Mouse (Mus musculus): ENCODE data around the gene Birc5. TPM values are rescaled to one million over a fixed set of nuclear protein-coding genes. Genes with fewer than 3 reads are reported as not detected.

The Birc5 gene
- total RNA-seq, 2 experiments from 2014 or later: 0.65 to 0.87 TPM

DNA sequence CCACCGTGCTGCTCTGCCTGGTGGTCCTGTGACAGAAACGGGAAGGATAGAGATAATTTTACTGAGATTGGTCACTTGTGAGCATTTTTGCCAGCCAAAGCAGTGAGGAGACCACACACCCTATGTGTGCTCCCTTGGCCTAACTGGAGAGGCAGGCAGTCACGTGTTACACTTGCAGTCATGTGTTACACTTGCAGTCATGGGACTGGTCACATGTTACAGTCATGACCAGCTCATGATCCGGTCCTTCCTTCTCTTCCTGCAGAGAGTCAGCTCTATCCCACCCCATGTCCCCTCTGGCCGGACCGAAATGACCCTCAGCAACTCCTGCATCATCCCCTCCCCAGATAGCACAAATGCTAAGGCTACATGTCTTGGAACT is 31.9 kb downstream of the Birc5 start:
- no peak for DNase-seq (ENCODE audit: low spot score in 2 of 2)

GRCm38 (mm10) chr11:117881787-117882186 is 32.7 kb downstream of the Birc5 start:
- no peak for DNase-seq (ENCODE audit: low spot score in 2 of 2)

GRCm38 (mm10) chr11:117882208-117882607 is 33.2 kb downstream of the Birc5 start:
- DNase-seq (ENCODE audit: low spot score in 2 of 2): no peak

- no peak for DNase-seq (ENCODE audit: low spot score in 2 of 2)
Measured at GRCm38 (mm10) chr11:117886000-117886399, 36.9 kb downstream of the Birc5 start.

DNA sequence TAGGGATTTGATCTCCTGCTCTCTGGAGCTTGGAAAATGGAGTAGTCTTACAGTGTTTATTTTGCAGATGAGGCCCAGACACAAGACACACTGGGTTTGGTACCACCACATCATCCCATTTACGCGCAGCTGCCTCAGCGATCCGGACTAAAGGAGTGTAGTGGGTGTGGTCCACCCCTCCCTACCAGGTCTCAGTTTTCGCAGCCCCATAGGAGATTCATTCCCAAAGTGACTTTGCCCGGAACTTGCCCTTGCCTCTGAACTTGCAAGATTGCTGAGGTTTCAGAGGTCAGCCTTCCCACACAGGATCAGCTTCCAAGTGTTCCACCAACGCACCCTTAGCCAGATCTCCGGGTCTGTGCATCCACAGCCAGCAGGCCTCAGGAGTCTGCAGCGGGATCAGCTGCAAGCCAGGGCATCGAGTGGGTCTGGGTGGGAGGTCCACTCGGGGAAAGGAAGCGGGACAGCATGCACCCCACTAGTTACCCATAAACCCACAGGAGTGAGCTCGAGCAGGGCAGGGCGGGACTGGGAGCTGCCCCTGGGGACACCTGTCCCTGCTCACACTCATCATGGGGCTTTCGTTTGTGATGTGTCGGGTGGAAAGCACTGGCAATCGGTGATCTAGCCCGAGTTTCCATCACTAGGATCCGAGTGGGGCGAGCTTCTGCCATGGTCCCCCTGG is 39.3 kb downstream of the Birc5 start:
- DNase-seq (ENCODE audit: low spot score in 2 of 2): no peak

GRCm38 (mm10) chr11:117888853-117889822 is 40.1 kb downstream of the Birc5 start:
- DNase-seq (ENCODE audit: low spot score in 2 of 2): no peak

DNA sequence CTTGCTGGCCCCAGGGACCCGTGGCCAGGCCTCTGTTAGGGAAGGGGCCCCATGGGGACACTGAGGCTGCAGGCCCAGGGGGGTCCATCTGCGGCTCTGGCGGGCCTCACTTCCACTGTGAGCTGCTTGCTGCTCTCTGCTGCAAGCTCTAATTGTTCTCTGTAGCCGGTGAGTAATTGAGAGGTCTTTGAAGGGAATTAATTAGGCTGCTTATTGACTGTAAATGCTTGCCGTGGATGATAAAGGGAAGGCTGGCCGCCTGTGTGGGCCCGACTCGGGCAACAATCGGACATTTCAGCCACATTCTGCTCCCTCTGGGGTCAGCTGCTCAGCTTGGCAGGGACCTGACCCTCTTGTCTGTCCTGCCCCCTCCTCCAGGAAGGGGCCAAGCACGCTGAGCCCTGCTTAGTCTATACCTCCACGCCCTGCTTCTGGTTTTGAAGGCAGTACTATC is 40.9 kb downstream of the Birc5 start:
- DNase-seq (ENCODE audit: low spot score in 2 of 2): no peak

GRCm38 (mm10) chr11:117890519-117891282 is 41.6 kb downstream of the Birc5 start:
- DNase-seq (ENCODE audit: low spot score in 2 of 2): no peak

DNA sequence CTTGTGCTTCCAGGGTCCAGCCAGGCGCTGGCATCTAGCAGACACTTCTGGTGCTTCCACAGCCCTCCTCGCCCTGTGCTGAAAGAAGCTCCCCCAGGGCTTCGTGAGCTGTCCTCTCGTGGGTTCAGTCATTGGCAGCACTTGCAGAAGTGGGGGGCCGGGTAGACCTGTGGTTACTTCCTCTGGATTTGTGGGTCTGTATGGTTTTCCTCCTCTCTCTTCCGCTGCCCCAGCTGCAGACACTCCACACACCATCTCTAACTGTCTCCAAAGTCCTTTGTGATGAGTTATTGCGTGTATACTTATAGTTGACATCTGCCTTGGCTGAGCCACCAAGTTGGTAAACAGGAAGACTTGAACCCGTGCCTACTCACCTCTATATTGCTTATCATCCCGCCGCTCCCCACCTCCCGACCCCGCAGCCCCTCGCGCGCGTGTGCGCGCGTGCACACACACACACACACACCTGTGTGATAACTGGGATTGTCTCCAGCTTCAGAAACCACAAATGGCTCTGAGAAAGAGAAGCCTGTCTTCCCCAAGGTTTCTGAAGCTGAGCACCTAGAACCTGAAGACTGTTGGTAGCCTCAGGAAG is 42.6 kb downstream of the Birc5 start:
- DNase-seq (ENCODE audit: low spot score in 2 of 2): no peak

GRCm38 (mm10) chr11:117892199-117892598 is 43.1 kb downstream of the Birc5 start:
- DNase-seq (ENCODE audit: low spot score in 2 of 2): no peak

DNA sequence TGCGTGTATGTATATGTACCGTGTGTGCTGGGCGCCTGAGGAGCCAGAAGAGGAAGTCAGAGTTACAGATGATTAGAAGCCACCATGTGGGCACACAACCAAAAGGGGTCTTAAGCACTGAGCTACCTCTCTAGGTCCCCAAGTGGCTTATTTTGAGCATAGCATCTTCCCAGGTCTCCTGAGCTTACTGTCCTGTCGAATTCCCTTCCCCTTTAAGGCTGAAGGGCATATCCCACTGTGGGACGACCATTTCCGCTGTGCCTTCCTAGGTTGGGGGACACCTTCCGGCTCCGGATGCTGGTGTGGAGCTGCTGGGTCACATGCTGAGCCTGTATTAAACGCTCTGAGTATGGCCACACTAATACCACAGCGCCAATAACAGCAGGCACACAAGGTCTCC is 45.6 kb downstream of the Birc5 start:
- no peak for DNase-seq (ENCODE audit: low spot score in 2 of 2)

GRCm38 (mm10) chr11:117896533-117896932 is 47.5 kb downstream of the Birc5 start:
- DNase-seq (ENCODE audit: low spot score in 2 of 2): no peak

GRCm38 (mm10) chr11:117902282-117902681 is 53.2 kb downstream of the Birc5 start:
- no peak for DNase-seq (ENCODE audit: low spot score in 2 of 2)

DNA sequence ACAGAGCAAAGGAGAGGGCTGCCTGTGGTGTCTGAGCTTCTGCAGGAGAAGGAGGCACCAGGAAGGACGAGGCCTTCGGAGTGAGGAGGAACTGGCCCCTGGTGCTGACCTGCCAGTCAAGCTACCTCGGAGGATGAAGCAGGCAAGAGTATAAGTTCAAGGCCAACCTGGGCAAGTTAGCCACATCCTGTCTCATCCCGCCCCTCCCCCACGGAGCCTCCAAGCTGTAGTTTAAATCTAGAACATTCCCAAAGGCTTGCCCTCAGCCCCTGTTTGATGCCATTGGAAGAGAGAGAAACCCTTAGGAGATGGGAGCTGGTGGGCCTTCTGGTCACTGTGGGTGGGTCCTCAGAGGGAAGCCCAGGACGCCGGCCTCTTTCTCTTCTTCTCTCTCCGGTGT is 55.4 kb downstream of the Birc5 start:
- DNase-seq (ENCODE audit: low spot score in 2 of 2): no peak

Other genes starting within 250 kb of the Birc5 start
- 10 to 100 TPM; 53.3 to 54.9 TPM for gene Tnrc6c, start 195.0 kb upstream of the Birc5 start, total RNA-seq (2021)
- 1 to 10 TPM in 1 of 2 experiments, under 1 TPM in 1; 0.40 to 1.1 TPM for gene Tmc8, start 67.2 kb upstream of the Birc5 start, total RNA-seq (2021)
- 1 to 10 TPM; 7.0 to 7.3 TPM for gene Tmc6, start 67.1 kb upstream of the Birc5 start, total RNA-seq (2021)
- not detected for gene 6030468B19Rik, start 51.6 kb upstream of the Birc5 start, total RNA-seq (2021)
- gene Gm20708, start 39.6 kb upstream of the Birc5 start, total RNA-seq (2021): 1 to 10 TPM in 1 of 2 experiments, under 1 TPM in 1; 0.86 to 2.6 TPM
- 10 to 100 TPM in 1 of 2 experiments, 1 to 10 TPM in 1; 9.3 to 15.8 TPM for gene Syngr2, start 39.6 kb upstream of the Birc5 start, total RNA-seq (2021)
- gene Afmid, start 23.3 kb upstream of the Birc5 start, total RNA-seq (2021): 1 to 10 TPM; 4.1 to 6.3 TPM
- gene Tk1, start 23.2 kb upstream of the Birc5 start, total RNA-seq (2021): under 1 TPM; 0.84 to 0.98 TPM
- not detected for gene Tmem235, start 11.5 kb downstream of the Birc5 start, total RNA-seq (2021)
- gene Tha1, start 24.2 kb downstream of the Birc5 start, total RNA-seq (2021): 1 to 10 TPM; 2.8 to 5.0 TPM
- 1 to 10 TPM; 4.5 to 4.9 TPM for gene Socs3, start 120.8 kb downstream of the Birc5 start, total RNA-seq (2021)
- 10 to 100 TPM; 87.1 to 89.0 TPM for gene Pgs1, start 137.0 kb downstream of the Birc5 start, total RNA-seq (2021)

All from left cerebral cortex, adult 18-20 months (tissue).